Mouse (Mus musculus): ENCODE measurements around the gene Auts2. TPM values are rescaled to one million over a fixed set of nuclear protein-coding genes. Genes with fewer than 3 reads are reported as not detected.

Auts2 gene
- polyA plus RNA-seq, 1 experiment from 2014 or later, result 27.7 TPM

- Histone ChIP-seq H3K4me1 (peaks cover 17% of the 10 kb centered on the region), H3K27ac (no peak overlapping the region), H3K9ac (no peak overlapping the region), H3K36me3 (no peaks in the 10 kb centered on the region), H3K4me2 (no peak overlapping the region), H3K4me3 (replicated peaks) (no peak overlapping the region), H3K27me3 (no peaks in the 10 kb centered on the region), H3K9me3 (replicated peaks) (no peaks in the 10 kb centered on the region)
- 70% methylated on average over 5 of the region's 5 CpGs for WGBS
- no peak for ATAC-seq (replicated peaks; ENCODE audit: low FRiP score)
Observed at GRCm38 (mm10) chr5:132472184-132472829, 70.8 kb downstream of the Auts2 start.

- 56% methylated on average over 2 of the region's 2 CpGs for WGBS
- H3K4me2 ChIP-seq, result no peak overlapping the region
- no peak overlapping the region for H3K9ac ChIP-seq
- no peak for ATAC-seq (replicated peaks; ENCODE audit: low FRiP score)
- no peak overlapping the region for H3K4me3 ChIP-seq (replicated peaks)
- no peak overlapping the region for H3K27ac ChIP-seq
- H3K36me3 ChIP-seq, result no peaks in the 10 kb centered on the region
- no peaks in the 10 kb centered on the region for H3K27me3 ChIP-seq
- H3K9me3 ChIP-seq (replicated peaks), result no peaks in the 10 kb centered on the region
- H3K4me1 ChIP-seq, result peaks cover 24% of the 10 kb centered on the region
Observed at GRCm38 (mm10) chr5:132467364-132467743, 75.8 kb downstream of the Auts2 start.

GRCm38 (mm10) chr5:132466427-132467363 is 76.4 kb downstream of the Auts2 start:
- no peak for ATAC-seq (replicated peaks; ENCODE audit: low FRiP score)
- 45% methylated on average over 16 of the region's 16 CpGs for WGBS
- Histone ChIP-seq H3K4me1 (peaks cover 22% of the 10 kb centered on the region), H3K36me3 (no peaks in the 10 kb centered on the region), H3K4me3 (replicated peaks) (no peak overlapping the region), H3K9me3 (replicated peaks) (no peaks in the 10 kb centered on the region), H3K9ac (no peak overlapping the region), H3K27ac (no peak overlapping the region), H3K4me2 (no peak overlapping the region), H3K27me3 (no peaks in the 10 kb centered on the region)

DNA sequence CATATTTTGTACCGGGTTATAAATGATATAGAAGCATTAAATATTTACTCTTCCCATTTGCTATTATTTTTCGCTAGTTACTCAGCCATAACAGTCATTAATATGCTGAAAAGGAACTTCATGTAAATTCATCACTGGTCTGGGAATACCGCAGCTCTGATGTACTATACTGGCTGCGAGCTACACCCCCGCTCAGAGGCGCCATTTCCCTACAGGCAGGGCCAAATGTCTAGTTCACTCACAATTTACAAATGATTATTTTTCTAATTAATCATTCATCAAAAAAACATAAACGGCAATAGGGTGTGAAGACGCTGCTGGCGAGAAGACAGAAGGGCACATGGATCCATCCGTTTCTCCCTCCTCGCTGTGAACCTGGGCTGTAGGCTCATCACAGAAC is 80.6 kb downstream of the Auts2 start:
- H3K27ac ChIP-seq, result no peak overlapping the region
- no peak for ATAC-seq (replicated peaks; ENCODE audit: low FRiP score)
- peaks cover 14% of the 10 kb centered on the region for H3K4me1 ChIP-seq
- no peak overlapping the region for H3K4me2 ChIP-seq
- no peak overlapping the region for H3K4me3 ChIP-seq (replicated peaks)
- no peak overlapping the region for H3K9ac ChIP-seq
- no peaks in the 10 kb centered on the region for H3K27me3 ChIP-seq
- H3K36me3 ChIP-seq, result no peaks in the 10 kb centered on the region
- WGBS, result 76% methylated on average over 11 of the region's 11 CpGs
- no peaks in the 10 kb centered on the region for H3K9me3 ChIP-seq (replicated peaks)

GRCm38 (mm10) chr5:132458498-132458897 is 84.6 kb downstream of the Auts2 start:
- no peak for ATAC-seq (replicated peaks; ENCODE audit: low FRiP score)
- H3K4me2 ChIP-seq, result no peak overlapping the region
- no peak overlapping the region for H3K4me3 ChIP-seq (replicated peaks)
- H3K27ac ChIP-seq, result no peak overlapping the region
- WGBS, result 73% methylated on average over 7 of the region's 7 CpGs
- H3K27me3 ChIP-seq, result no peaks in the 10 kb centered on the region
- H3K36me3 ChIP-seq, result no peaks in the 10 kb centered on the region
- no peaks in the 10 kb centered on the region for H3K4me1 ChIP-seq
- H3K9me3 ChIP-seq (replicated peaks), result no peaks in the 10 kb centered on the region
- no peak overlapping the region for H3K9ac ChIP-seq

- H3K4me3 ChIP-seq (replicated peaks), result no peak overlapping the region
- no peaks in the 10 kb centered on the region for H3K36me3 ChIP-seq
- no peaks in the 10 kb centered on the region for H3K27me3 ChIP-seq
- WGBS, result 84% methylated on average over 2 of the region's 2 CpGs
- no peak overlapping the region for H3K4me2 ChIP-seq
- 0 out of 2 replicates have a peak, but pooled peaks cover 4% of the 10 kb centered on the region for H3K4me1 ChIP-seq
- no peak overlapping the region for H3K27ac ChIP-seq
- H3K9me3 ChIP-seq (replicated peaks), result no peaks in the 10 kb centered on the region
- no peak overlapping the region for H3K9ac ChIP-seq
- no peak for ATAC-seq (replicated peaks; ENCODE audit: low FRiP score)
Observed at GRCm38 (mm10) chr5:132452381-132452780, 90.8 kb downstream of the Auts2 start.

GRCm38 (mm10) chr5:132450071-132450470 is 93.1 kb downstream of the Auts2 start:
- ATAC-seq (replicated peaks; ENCODE audit: low FRiP score), result no peak
- WGBS, result 95% methylated on average over 3 of the region's 3 CpGs
- Histone ChIP-seq H3K27me3 (no peaks in the 10 kb centered on the region), H3K9ac (no peak overlapping the region), H3K27ac (no peak overlapping the region), H3K4me1 (0 out of 2 replicates have a peak, but pooled peaks cover 4% of the 10 kb centered on the region), H3K4me2 (no peak overlapping the region), H3K4me3 (replicated peaks) (no peak overlapping the region), H3K36me3 (no peaks in the 10 kb centered on the region), H3K9me3 (replicated peaks) (no peaks in the 10 kb centered on the region)

- H3K36me3 ChIP-seq, result no peaks in the 10 kb centered on the region
- WGBS, result 55% methylated on average over 6 of the region's 6 CpGs
- H3K27me3 ChIP-seq, result no peaks in the 10 kb centered on the region
- no peak overlapping the region for H3K4me3 ChIP-seq (replicated peaks)
- ATAC-seq (replicated peaks; ENCODE audit: low FRiP score), result no peak
- H3K4me1 ChIP-seq, result 0 out of 2 replicates have a peak, but pooled peaks cover 4% of the 10 kb centered on the region
- H3K27ac ChIP-seq, result no peak overlapping the region
- no peak overlapping the region for H3K4me2 ChIP-seq
- no peak overlapping the region for H3K9ac ChIP-seq
- no peaks in the 10 kb centered on the region for H3K9me3 ChIP-seq (replicated peaks)
Observed at GRCm38 (mm10) chr5:132448401-132449066, 94.6 kb downstream of the Auts2 start.

DNA sequence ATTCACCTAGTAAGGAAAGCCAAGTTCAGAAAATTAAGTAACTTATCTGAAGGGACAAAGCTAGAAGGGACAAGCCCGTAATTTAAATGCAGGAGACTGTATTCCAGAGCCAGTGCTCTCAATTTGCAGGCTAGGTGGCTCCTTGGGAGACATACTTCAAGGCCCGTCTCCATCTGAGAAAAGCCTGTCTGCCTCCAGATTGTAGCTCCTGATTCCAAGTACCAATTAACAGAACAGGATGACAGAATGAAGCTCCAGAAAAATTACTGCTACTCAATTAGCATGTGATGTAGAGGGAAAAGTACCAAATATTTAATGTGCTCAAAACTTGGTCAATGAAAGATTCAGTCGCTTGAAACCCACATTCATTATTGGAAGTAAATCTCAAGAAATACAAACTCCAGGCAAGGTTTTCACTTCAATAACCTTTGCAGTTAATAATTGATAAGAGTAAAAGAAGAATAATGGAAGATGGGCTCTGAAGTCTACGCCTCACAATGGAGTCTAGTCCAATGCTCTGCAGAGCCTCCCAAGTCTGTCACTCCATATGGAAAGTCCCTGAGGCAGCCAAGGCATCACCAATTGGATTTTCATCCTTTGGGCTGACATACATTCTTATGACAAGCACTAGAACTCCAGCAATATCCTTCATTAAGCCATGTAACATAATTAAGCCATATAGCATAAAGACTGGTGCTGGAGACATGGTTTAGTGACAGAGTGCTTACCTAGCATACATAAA is 97.8 kb downstream of the Auts2 start:
- Histone ChIP-seq H3K9me3 (replicated peaks) (no peaks in the 10 kb centered on the region), H3K27ac (no peak overlapping the region), H3K27me3 (no peaks in the 10 kb centered on the region), H3K4me1 (peaks cover 11% of the 10 kb centered on the region), H3K4me3 (replicated peaks) (no peak overlapping the region), H3K36me3 (no peaks in the 10 kb centered on the region), H3K4me2 (no peak overlapping the region), H3K9ac (no peak overlapping the region)
- ATAC-seq (replicated peaks; ENCODE audit: low FRiP score), result no peak
- 82% methylated on average over 4 of the region's 4 CpGs for WGBS

DNA sequence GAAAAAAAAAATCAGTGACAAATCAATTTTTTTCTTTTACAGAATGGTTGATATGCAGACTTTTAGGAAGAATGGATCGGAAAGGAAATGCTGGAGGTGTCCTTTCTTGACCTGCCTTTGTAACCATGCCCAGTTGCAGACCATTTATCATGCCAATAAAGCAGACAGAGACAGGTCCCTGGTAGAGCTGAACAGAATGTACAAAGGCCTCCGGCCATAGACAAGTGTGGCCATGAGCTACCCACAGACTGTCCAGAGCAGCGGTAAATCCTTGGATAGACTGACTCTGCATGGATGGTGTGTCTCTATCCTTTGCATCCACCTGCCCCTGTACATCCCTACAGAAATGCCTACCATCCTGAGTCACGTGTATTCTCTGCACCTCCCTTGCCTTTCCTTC is 100.2 kb downstream of the Auts2 start:
- Histone ChIP-seq H3K27me3 (no peaks in the 10 kb centered on the region), H3K9me3 (replicated peaks) (no peaks in the 10 kb centered on the region), H3K4me2 (no peak overlapping the region), H3K36me3 (no peaks in the 10 kb centered on the region), H3K9ac (no peak overlapping the region), H3K4me3 (replicated peaks) (no peak overlapping the region), H3K4me1 (peaks cover 20% of the 10 kb centered on the region), H3K27ac (no peak overlapping the region)
- ATAC-seq (replicated peaks; ENCODE audit: low FRiP score), result no peak
- WGBS, result 59% methylated on average over 4 of the region's 4 CpGs

DNA sequence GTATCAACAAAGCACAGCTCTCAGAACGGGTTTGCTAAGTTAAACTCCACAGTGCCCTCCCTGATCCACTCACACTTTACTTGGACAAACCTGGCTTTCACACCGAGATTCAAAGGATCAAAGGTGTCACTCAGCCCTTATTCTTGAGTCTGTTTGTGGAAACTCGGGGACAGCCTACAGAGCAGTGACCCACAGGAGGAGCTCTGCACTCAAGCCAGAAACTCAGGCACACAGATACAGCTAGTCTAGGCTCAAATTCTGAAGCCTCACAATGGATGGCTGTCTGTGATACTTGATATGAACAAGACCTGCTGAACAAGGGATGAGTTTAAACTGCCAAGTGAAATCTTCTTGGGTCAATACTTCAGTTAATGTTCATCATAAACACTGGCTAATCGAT is 104.7 kb downstream of the Auts2 start:
- ATAC-seq (replicated peaks; ENCODE audit: low FRiP score), result no peak
- H3K4me1 ChIP-seq, result peaks cover 30% of the 10 kb centered on the region
- no peaks in the 10 kb centered on the region for H3K36me3 ChIP-seq
- no peaks in the 10 kb centered on the region for H3K9me3 ChIP-seq (replicated peaks)
- H3K9ac ChIP-seq, result no peak overlapping the region
- H3K4me3 ChIP-seq (replicated peaks), result no peak overlapping the region
- H3K27ac ChIP-seq, result no peak overlapping the region
- no peaks in the 10 kb centered on the region for H3K27me3 ChIP-seq
- H3K4me2 ChIP-seq, result no peak overlapping the region
- 41% methylated on average over 4 of the region's 4 CpGs for WGBS
